Mouse (Mus musculus): Measurements from ENCODE around the gene Gpr132. TPM values are rescaled to one million over a fixed set of nuclear protein-coding genes. Genes with fewer than 3 reads are reported as not detected.

Gene Gpr132
- not detected for polyA plus RNA-seq (2012; fragmentation: generic; extraction: Trizol)

DNA sequence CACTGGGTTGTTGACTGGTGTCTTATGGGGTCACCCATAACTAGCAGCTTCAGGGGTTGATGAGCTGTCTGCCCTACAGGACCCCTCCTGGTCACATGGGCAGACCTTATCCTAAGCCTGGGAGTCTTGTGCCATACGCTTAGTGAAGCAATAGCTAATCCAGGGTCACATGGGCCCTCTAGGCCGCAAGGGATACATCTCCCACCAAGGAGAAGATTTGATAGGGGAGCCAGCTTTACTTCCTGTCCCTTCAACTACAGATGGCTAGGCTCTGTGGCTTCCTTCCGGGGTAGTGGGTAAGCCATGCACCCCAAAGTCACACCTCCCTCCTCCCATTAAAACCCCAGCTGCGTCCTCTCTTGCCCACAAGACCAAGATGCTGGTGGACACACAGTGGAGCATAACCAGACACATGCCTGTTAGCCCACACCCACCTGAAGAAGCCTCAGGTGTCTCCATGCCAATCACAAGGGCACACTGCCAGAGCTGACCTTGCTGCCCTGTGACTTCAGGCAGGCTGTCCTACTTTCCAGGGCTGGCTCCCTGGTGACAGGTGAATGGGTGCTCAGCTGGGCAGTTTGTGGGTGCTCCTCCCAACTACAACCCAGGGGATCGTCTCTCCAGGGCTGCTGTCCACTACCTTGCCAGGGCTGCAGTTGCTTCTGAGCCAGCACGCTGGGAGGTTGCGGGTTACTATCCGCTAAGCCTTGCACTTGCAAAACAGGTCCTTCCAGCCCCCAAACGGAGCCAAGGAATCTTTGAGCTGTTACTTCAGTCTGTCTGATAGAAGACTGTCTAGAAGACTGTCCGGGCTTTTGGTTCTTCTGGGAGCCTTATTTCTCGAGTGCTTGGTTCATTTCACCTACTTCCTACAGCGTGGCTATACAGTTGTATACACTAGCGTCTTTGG is at the start of gene Gpr132:
Gene Gpr132 (minus strand): TSS at position 51 of the 910 bp plus-strand sequence.

DNA sequence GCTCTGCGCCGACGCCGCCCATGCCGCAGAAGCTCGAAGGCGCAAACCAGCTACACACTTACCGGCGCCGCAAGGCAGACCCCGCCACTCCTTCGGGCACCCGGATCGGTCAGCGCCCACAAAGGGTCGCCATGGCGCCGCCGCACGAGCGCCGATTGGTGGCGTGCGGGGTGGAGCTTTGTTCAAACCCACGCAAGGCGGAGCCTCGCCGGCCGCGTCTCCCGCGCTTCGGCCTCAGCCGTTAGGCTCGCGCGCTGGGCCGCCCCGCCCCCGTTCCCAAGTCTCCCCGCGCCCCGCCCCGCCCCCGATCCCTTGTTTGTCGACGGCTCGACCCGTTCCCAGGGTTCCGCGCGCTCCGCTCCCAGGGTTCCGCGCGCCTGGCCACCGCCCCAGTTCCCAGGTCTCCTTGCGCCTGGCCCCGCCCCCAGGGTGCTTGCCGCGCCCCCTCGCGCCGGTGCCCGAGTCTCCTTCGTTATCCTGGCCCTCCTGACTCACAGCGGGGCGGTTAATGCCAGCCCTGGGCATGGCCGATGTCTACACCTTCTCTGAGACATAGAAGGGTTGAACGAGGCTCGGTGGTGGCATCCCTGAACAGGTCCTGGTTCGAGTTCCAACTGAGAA is 38.7 kb downstream of the Gpr132 start, which contains the start of gene Cdca4:
Gene Cdca4 (minus strand): TSS at position 180 of the 621 bp plus-strand sequence.

DNA sequence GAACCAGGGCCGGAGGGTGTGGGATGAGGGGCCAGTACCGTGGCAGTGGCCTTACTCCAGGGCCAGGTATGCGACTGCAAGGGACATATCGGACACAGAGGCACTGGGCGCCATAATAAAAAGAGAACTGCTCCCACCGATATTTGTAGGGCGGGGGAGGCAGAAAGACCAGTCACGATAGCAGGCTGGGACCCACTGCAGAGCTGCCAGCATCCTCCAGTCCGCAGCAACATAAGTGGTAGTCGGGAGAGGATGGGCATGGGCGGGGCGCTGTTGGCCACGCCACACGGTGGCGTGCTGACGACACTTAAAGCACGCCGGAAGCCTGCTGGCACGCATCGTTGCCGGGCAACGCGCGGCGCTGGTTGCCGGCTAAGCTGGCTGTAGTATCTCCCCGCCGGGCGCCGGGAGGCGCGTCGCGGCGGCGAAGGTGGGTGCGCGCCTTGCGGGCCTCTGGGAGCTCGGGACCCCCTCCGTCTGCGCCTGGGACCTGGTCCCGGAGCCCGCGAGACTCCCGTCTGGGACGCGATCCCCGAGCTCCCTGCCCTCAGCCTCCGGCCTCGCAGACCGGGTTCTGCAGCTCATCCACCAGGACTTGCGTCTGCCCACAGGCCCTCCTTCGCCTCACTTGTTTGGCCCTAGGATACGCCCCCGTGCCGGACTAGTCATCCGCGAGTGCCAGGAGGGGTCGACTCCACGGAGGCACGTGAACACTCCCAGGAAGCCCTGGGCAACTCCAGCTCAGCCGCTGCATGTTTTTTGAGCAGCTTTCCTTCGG is 59.3 kb downstream of the Gpr132 start, which contains the start of gene Clba1:
Gene Clba1 (plus strand): TSS at position 351 of the 778 bp plus-strand sequence.

DNA sequence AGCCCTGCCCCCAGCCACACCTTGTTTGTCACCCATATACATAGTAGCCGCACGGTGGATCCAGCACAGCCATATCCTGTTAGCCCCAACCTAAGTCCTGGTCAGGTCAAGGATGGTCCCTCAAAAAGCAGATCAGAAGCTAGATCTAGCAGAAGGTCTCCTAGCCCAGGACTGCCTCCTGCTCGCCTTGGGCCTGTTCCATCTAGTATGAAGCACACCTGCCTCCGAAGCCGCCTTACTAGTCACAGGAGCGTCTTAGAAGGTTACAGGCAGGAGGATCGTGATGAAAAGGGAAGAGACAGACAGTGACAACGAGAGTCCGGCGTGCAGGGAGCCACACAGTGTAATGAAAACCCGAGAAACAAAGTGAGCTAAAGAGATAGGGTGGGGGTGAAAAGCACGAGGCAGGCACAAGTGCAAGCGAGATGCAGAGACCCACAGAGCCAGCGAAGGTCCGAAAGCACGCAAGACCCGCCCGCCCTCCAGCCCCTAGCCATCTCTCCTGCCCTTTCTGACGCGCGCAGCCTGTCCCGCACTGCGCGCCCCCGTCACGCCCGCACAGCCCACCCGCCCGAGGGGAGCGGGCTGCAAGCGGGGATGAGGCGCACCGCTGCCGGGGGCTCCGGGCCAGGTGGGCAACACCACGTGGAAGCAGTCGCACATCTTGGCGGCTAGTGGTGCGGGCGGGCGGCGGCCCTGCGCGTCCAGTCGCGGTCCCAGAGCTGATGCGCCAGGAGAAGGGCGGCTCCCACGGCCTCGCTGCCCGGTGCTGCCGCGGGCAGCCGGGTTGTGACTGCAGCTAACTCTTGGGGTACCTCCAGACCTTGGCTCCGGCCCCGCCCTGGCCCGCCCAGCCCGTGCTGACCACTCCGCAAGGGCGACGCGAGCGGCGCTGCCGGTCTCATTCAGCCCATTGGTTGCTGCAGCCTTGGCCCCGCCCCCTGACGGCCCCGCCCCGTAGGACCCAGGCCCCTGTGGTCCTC is 65.9 kb downstream of the Gpr132 start, which contains the start of gene Ahnak2:
Gene Ahnak2 (minus strand): TSS at position 794 of the 983 bp plus-strand sequence.

Other genes with a start within 250 kb of the Gpr132 start
- gene Adssl1, start 248.2 kb downstream of the Gpr132 start, polyA plus RNA-seq (2012; fragmentation: generic; extraction: Trizol) = 1 to 10 TPM; 2.8 to 2.9 TPM
- 100 to 1,000 TPM; 132 to 231 TPM for gene Siva1, start 223.5 kb downstream of the Gpr132 start, polyA plus RNA-seq (2012; fragmentation: generic; extraction: Trizol)
- 100 to 1,000 TPM; 183 to 195 TPM for gene Akt1, start 193.3 kb downstream of the Gpr132 start, polyA plus RNA-seq (2012; fragmentation: generic; extraction: Trizol)
- under 1 TPM; 0.63 TPM for gene Zbtb42, start 189.4 kb downstream of the Gpr132 start, polyA plus RNA-seq (2012; fragmentation: generic; extraction: Trizol)
- 10 to 100 TPM; 12.6 to 27.3 TPM for gene Cep170b, start 147.8 kb downstream of the Gpr132 start, polyA plus RNA-seq (2012; fragmentation: generic; extraction: Trizol)
- under 1 TPM; 0.05 to 0.20 TPM for gene Pld4, start 107.6 kb downstream of the Gpr132 start, polyA plus RNA-seq (2012; fragmentation: generic; extraction: Trizol)
- 10 to 100 TPM in 1 of 2 experiments, 1 to 10 TPM in 1; 2.9 to 18.8 TPM for gene Ahnak2, start 65.6 kb downstream of the Gpr132 start, polyA plus RNA-seq (2012; fragmentation: generic; extraction: Trizol)
- gene Clba1, start 59.3 kb downstream of the Gpr132 start, polyA plus RNA-seq (2012; fragmentation: generic; extraction: Trizol) = 10 to 100 TPM; 14.4 to 21.4 TPM
- 10 to 100 TPM; 17.1 to 24.4 TPM for gene Cdca4, start 38.8 kb downstream of the Gpr132 start, polyA plus RNA-seq (2012; fragmentation: generic; extraction: Trizol)
- gene Jag2, start 61.5 kb upstream of the Gpr132 start, polyA plus RNA-seq (2012; fragmentation: generic; extraction: Trizol) = 10 to 100 TPM in 1 of 2 experiments, 1 to 10 TPM in 1; 5.8 to 10.6 TPM
- gene Nudt14, start 73.9 kb upstream of the Gpr132 start, polyA plus RNA-seq (2012; fragmentation: generic; extraction: Trizol) = 10 to 100 TPM; 19.1 to 31.0 TPM
- gene Btbd6, start 108.3 kb upstream of the Gpr132 start, polyA plus RNA-seq (2012; fragmentation: generic; extraction: Trizol) = 10 to 100 TPM; 15.2 to 19.6 TPM
- 10 to 100 TPM; 10.6 to 27.4 TPM for gene Brf1, start 132.5 kb upstream of the Gpr132 start, polyA plus RNA-seq (2012; fragmentation: generic; extraction: Trizol)
- 10 to 100 TPM in 1 of 2 experiments, 1 to 10 TPM in 1; 10.0 to 24.7 TPM for gene Pacs2, start 146.3 kb upstream of the Gpr132 start, polyA plus RNA-seq (2012; fragmentation: generic; extraction: Trizol)
- gene Tex22, start 206.3 kb upstream of the Gpr132 start, polyA plus RNA-seq (2012; fragmentation: generic; extraction: Trizol) = under 1 TPM; 0.04 to 0.11 TPM
- 10 to 100 TPM; 45.1 to 93.4 TPM for gene Mta1, start 230.1 kb upstream of the Gpr132 start, polyA plus RNA-seq (2012; fragmentation: generic; extraction: Trizol)

Data from C3H10T1/2 (cell line).